Mouse (Mus musculus): Measurements from ENCODE around the gene Agr3. TPM values are rescaled to one million over a fixed set of nuclear protein-coding genes. Genes with fewer than 3 reads are reported as not detected.

Gene Agr3
- polyA plus RNA-seq (2021; fragmentation: Nextera tagmentation): not detected in 2 replicates
- long read RNA-seq, experiment 1: 0 reads
- long read RNA-seq, experiment 2: 0 reads

DNA sequence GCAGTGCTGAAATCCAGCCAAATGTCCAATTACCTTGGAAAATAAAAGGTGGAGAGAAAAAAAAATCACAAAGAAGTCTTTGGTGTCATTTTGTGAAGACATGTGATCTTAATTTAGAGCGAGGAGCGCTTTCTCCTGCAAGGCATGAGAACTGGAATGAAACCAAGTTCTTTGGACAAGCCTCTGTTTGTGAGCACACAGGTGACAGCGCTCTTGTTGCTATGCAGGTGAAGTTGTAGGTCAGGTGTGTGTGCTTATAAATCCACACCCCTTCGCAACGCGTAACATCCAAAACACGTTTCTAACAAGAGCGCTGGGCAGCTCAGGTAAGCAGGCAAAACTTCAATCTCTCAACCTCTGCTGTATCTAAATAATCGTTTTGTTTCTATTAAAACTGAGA, at the start of gene Agr3:
Agr3 (plus strand) TSS at position 219 of the 400 bp plus-strand sequence.

GRCm38 (mm10) chr12:35992711-35993110, 67.3 kb downstream of the Agr3 start, which contains the start of gene Agr2:
Gene Agr2, plus strand, starts transcription at chr12:35992907.

Other genes with a start within 250 kb of the Agr3 start
- gene Agr2, start 67.3 kb downstream of the Agr3 start, polyA plus RNA-seq (2021; fragmentation: Nextera tagmentation): 0.45 TPM in 1 of 2 replicates, not detected in the other
- gene Tspan13, start 116.9 kb downstream of the Agr3 start, polyA plus RNA-seq (2021; fragmentation: Nextera tagmentation): 305 and 324 TPM in 2 replicates
- gene Ankmy2, start 231.5 kb downstream of the Agr3 start, polyA plus RNA-seq (2021; fragmentation: Nextera tagmentation): 30.9 and 37.6 TPM in 2 replicates
- gene Bzw2, start 232.5 kb downstream of the Agr3 start, polyA plus RNA-seq (2021; fragmentation: Nextera tagmentation): 27.1 and 29.4 TPM in 2 replicates